Mouse (Mus musculus) E14TG2a.4 (cell line): ENCODE measurements around the gene Lrtm2.

Experiments used
- CTCF ChIP-seq: conservative IDR thresholded peaks from 2 replicates; pipeline ENCODE4 v1.5.1; 2014; ENCODE audit warnings: low read length
- NANOG ChIP-seq: IDR thresholded peaks from 2 replicates; pipeline ENCODE4 v1.6.1; 2014; ENCODE audit warnings: borderline replicate concordance, low read length, mixed read lengths
- POU5F1 ChIP-seq: IDR thresholded peaks from 2 replicates; pipeline ENCODE4 v1.6.1; 2014; ENCODE audit warnings: low read length, borderline replicate concordance

GRCm38 (mm10) chr6:119372237-119372636 lies 41.7 kb upstream of the Lrtm2 start:
- TF ChIP-seq CTCF (no peak), POU5F1 (no peak), NANOG (no peak)
